Mouse (Mus musculus): ENCODE data around the gene Slc25a12. TPM values are rescaled to one million over a fixed set of nuclear protein-coding genes. Genes with fewer than 3 reads are reported as not detected.

Slc25a12 gene
- total and polyA plus RNA-seq, 2 experiments from 2014 or later, result 120 to 142 TPM

DNA sequence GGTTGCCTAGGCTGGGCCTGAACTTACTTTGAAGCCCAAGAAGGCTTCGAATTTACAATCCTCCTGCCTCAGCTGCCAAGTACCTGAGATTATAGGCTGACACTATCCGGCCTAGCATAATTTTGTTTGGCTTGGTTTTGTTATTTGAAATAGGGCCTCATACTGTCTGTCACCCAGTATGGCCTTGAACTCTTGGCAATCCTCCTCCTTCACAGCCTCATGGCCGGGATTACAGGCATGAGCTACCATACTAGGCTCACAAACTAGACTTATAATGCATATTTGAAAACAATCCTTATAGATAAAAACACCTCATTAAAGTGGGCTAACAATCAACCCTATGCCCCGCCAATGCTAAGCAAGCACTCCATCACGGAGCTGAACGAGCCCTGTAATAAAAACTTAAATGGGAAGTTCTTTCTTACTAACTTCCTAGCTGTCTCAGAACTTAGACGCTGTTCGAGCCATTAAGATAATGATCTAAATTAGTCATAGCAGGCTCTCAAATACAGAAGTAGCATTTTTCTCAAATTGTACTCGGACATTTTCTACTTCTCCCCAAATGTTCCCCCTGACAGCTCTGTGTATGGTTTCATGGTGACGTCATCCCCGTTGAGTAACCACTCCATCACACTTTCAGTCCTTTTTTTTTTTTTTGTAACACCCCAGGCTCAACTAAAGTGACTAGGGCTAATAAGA is 40.6 kb downstream of the Slc25a12 start:
- H3K4me1 ChIP-seq (ENCODE audit: insufficient read depth, low read length), result no peaks in the 10 kb centered on the region
- WGBS, result 89% methylated on average over 11 of the region's 11 CpGs
- no peak overlapping the region for H3K4me2 ChIP-seq (ENCODE audit: low read depth, low read length, poor library complexity, severe bottlenecking)
- peaks cover 26% of the 10 kb centered on the region for H3K36me3 ChIP-seq (ENCODE audit: insufficient read depth, low read length)
- H3K9ac ChIP-seq (replicated peaks; ENCODE audit: low read length, poor library complexity, severe bottlenecking), result no peak overlapping the region
- TF ChIP-seq CTCF (IDR thresholded peaks at IDR 0.05), result no peak
- DNase-seq (ENCODE audit: low spot score), result no peak
- H3K27me3 ChIP-seq (ENCODE audit: insufficient read depth, low read length), result no peaks in the 10 kb centered on the region
- H3K9me3 ChIP-seq (ENCODE audit: low read length), result no peaks in the 10 kb centered on the region
- ATAC-seq (ENCODE audit: low FRiP score), result no peak
- H3K27ac ChIP-seq (ENCODE audit: low read depth, low read length), result no peak overlapping the region
- H3K4me3 ChIP-seq (ENCODE audit: low read depth, low read length), result no peak overlapping the region

DNA sequence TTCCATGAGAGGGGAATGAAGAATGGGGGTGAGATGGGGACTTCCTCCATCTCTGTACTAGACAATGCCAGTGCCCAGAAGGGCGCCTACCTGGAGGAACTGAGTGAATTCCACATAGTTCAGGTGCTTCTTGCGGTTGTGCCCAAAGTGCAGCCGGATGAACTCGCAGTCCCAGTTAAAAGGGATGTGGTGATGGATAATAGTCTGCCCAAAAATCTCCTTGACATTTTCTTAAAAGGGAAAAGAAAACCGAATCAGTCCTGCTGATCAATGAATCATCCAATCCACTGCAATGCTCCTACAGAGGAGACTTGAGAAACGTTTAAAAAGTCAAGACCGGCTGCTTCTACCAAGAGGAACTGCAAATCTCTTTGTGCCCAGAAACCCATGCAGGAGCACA is 43.7 kb downstream of the Slc25a12 start:
- ATAC-seq (ENCODE audit: low FRiP score) (no peak), DNase-seq (ENCODE audit: low spot score) (no peak)
- Histone ChIP-seq H3K9me3 (ENCODE audit: low read length) (no peaks in the 10 kb centered on the region), H3K4me2 (ENCODE audit: low read depth, low read length, poor library complexity, severe bottlenecking) (no peak overlapping the region), H3K27ac (ENCODE audit: low read depth, low read length) (no peak overlapping the region), H3K4me3 (ENCODE audit: low read depth, low read length) (no peak overlapping the region), H3K4me1 (ENCODE audit: insufficient read depth, low read length) (no peaks in the 10 kb centered on the region), H3K9ac (replicated peaks; ENCODE audit: low read length, poor library complexity, severe bottlenecking) (no peak overlapping the region), H3K27me3 (ENCODE audit: insufficient read depth, low read length) (no peaks in the 10 kb centered on the region), H3K36me3 (ENCODE audit: insufficient read depth, low read length) (peaks cover 27% of the 10 kb centered on the region; the same call in 1 of the 2 replicates)
- TF ChIP-seq CTCF (IDR thresholded peaks at IDR 0.05), result no peak
- WGBS, result 85% methylated on average over 7 of the region's 7 CpGs

DNA sequence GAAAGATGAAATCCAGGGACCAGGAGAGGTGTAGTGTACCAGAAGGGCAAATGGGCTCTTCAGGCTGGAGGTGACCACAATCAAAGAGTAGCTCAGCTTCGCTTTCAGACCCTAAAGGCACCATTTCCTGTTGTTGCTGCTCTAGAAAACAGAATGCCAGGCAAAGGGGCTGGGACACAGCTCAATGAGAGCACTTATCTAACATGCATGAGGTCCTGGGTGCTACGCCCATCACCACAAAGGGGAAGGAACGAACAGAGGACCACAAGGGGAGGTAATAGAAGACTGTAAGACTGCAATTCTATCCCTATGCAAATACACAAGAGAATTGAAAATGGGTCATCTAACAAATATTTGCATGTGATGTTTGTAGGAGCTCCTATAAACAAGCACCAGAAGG is 46.1 kb downstream of the Slc25a12 start:
- ATAC-seq (ENCODE audit: low FRiP score) (no peak), DNase-seq (ENCODE audit: low spot score) (no peak)
- H3K4me3 ChIP-seq (ENCODE audit: low read depth, low read length), result no peak overlapping the region
- no peaks in the 10 kb centered on the region for H3K27me3 ChIP-seq (ENCODE audit: insufficient read depth, low read length)
- no peak for TF ChIP-seq CTCF (IDR thresholded peaks at IDR 0.05)
- H3K4me1 ChIP-seq (ENCODE audit: insufficient read depth, low read length), result no peaks in the 10 kb centered on the region
- peaks cover 33% of the 10 kb centered on the region; the same call in 1 of the 2 replicates for H3K36me3 ChIP-seq (ENCODE audit: insufficient read depth, low read length)
- H3K9me3 ChIP-seq (ENCODE audit: low read length), result no peaks in the 10 kb centered on the region
- H3K4me2 ChIP-seq (ENCODE audit: low read depth, low read length, poor library complexity, severe bottlenecking), result no peak overlapping the region
- WGBS, result 92% methylated on average over 3 of the region's 3 CpGs
- H3K9ac ChIP-seq (replicated peaks; ENCODE audit: low read length, poor library complexity, severe bottlenecking), result no peak overlapping the region
- no peak overlapping the region for H3K27ac ChIP-seq (ENCODE audit: low read depth, low read length)

DNA sequence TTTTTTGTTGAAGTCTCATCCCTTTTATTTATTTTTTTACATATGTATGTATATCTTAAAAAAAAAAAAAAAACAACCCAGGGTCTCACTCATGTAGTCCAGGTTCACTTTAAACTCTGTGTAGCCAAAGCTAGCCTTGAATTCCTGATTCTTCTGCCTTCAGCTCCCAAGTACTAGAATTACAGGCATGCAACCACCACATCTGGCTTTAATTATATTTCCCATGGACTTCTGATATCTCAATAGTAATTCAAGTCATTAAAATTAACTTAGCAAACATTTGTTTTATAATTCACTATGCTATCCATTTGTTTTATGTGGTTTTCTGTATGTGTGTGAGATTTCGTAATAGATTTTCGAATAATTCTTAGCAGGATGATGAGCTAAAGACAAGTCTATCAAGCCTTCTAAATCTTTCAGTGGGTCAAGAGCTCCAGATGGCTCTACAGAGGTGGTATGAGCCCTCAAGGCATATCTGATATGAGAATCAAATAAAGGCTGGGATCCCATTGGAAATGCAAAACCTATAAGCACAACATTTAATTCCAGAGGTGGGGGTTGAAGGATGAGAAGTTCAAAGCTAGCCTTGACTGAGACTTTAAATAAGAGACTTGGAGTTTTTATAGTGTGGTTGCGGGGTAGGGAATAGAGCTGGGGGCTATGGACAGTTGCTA is 51.3 kb downstream of the Slc25a12 start:
- no peak for TF ChIP-seq CTCF (IDR thresholded peaks at IDR 0.05)
- Histone ChIP-seq H3K9me3 (ENCODE audit: low read length) (no peaks in the 10 kb centered on the region), H3K4me3 (ENCODE audit: low read depth, low read length) (no peak overlapping the region), H3K9ac (replicated peaks; ENCODE audit: low read length, poor library complexity, severe bottlenecking) (no peak overlapping the region), H3K27me3 (ENCODE audit: insufficient read depth, low read length) (no peaks in the 10 kb centered on the region), H3K36me3 (ENCODE audit: insufficient read depth, low read length) (peaks cover 35% of the 10 kb centered on the region), H3K4me1 (ENCODE audit: insufficient read depth, low read length) (no peaks in the 10 kb centered on the region), H3K4me2 (ENCODE audit: low read depth, low read length, poor library complexity, severe bottlenecking) (no peak overlapping the region), H3K27ac (ENCODE audit: low read depth, low read length) (no peak overlapping the region)
- no peak for ATAC-seq (ENCODE audit: low FRiP score)
- DNase-seq (ENCODE audit: low spot score), result no peak
- 89% methylated on average over 3 of the region's 3 CpGs for WGBS

DNA sequence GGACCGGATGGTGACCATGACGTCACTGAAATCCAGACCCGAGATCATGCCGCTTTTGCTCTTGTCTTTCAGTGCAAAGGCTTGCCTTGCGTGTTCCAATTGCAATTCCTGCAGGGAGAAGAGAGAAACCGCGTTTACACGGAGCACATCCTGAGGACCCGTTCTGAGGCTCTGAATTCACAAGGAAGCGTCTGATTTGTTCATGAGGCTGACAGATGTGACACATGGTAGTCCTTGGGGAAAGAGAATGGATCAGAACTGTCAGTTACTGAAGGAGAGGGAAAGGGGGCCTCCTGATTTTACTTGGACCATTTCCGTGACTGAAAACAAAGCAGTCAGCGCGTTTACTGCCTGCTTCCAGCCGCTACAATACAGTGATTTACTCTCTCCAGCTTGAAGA is 52.5 kb downstream of the Slc25a12 start:
- H3K9ac ChIP-seq (replicated peaks; ENCODE audit: low read length, poor library complexity, severe bottlenecking), result no peak overlapping the region
- H3K27me3 ChIP-seq (ENCODE audit: insufficient read depth, low read length), result no peaks in the 10 kb centered on the region
- no peak overlapping the region for H3K4me2 ChIP-seq (ENCODE audit: low read depth, low read length, poor library complexity, severe bottlenecking)
- peaks cover 42% of the 10 kb centered on the region for H3K36me3 ChIP-seq (ENCODE audit: insufficient read depth, low read length)
- H3K27ac ChIP-seq (ENCODE audit: low read depth, low read length), result no peak overlapping the region
- H3K4me1 ChIP-seq (ENCODE audit: insufficient read depth, low read length), result no peaks in the 10 kb centered on the region
- WGBS, result 65% methylated on average over 14 of the region's 14 CpGs
- no peak for TF ChIP-seq CTCF (IDR thresholded peaks at IDR 0.05)
- DNase-seq (ENCODE audit: low spot score), result no peak
- no peak for ATAC-seq (ENCODE audit: low FRiP score)
- H3K9me3 ChIP-seq (ENCODE audit: low read length), result no peaks in the 10 kb centered on the region
- H3K4me3 ChIP-seq (ENCODE audit: low read depth, low read length), result no peak overlapping the region

DNA sequence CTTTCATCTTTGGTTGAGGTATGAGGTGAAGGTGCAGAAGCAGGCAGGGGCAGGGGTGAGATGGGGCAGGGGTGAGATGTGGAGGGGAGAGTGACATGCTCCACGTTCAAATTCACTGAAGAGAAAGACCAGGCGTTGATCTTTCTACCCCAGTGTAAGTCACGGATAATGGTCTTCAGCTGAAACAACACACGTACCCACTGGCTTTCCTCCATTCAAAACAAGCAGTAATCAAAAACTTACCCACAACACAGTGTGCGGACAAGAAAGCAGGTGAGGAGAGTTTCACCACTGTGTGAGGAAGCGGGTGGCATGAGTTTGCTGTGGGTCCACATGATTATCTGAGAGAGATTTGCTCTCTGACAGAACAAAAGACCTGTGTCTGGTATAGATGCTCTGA is 53.5 kb downstream of the Slc25a12 start:
- peaks cover 38% of the 10 kb centered on the region for H3K36me3 ChIP-seq (ENCODE audit: insufficient read depth, low read length)
- H3K4me2 ChIP-seq (ENCODE audit: low read depth, low read length, poor library complexity, severe bottlenecking), result no peak overlapping the region
- H3K27me3 ChIP-seq (ENCODE audit: insufficient read depth, low read length), result no peaks in the 10 kb centered on the region
- DNase-seq (ENCODE audit: low spot score) (no peak), ATAC-seq (ENCODE audit: low FRiP score) (no peak)
- no peaks in the 10 kb centered on the region for H3K4me1 ChIP-seq (ENCODE audit: insufficient read depth, low read length)
- WGBS, result 82% methylated on average over 6 of the region's 6 CpGs
- H3K4me3 ChIP-seq (ENCODE audit: low read depth, low read length), result no peak overlapping the region
- no peaks in the 10 kb centered on the region for H3K9me3 ChIP-seq (ENCODE audit: low read length)
- no peak for TF ChIP-seq CTCF (IDR thresholded peaks at IDR 0.05)
- H3K9ac ChIP-seq (replicated peaks; ENCODE audit: low read length, poor library complexity, severe bottlenecking), result no peak overlapping the region
- no peak overlapping the region for H3K27ac ChIP-seq (ENCODE audit: low read depth, low read length)
